Mouse (Mus musculus): ENCODE measurements around the gene Tmem30a. TPM values are rescaled to one million over a fixed set of nuclear protein-coding genes. Genes with fewer than 3 reads are reported as not detected.

The Tmem30a gene
- total and polyA plus RNA-seq, 3 experiments: 29.7 to 83.6 (median 42.1) TPM

- H3K27me3 ChIP-seq (replicated peaks): no peaks in the 10 kb centered on the region
- no peak overlapping the region for H3K27ac ChIP-seq (ENCODE audit: insufficient read depth, low read depth)
- no peaks in the 10 kb centered on the region for H3K4me1 ChIP-seq (ENCODE audit: control insufficient read depth in 1 of 2, insufficient read depth in 2 of 2)
- no peak overlapping the region for H3K9ac ChIP-seq (ENCODE audit: insufficient read depth, low read depth)
- H3K9me3 ChIP-seq (replicated peaks; ENCODE audit: low read length): no peaks in the 10 kb centered on the region
- dilution Hi-C loops (cut with MboI; ENCODE audit: extremely low pct_ligation_motif_present, extremely low pct_unique_long_range_greater_than_20kb, low sequenced_read_pairs): no loop called here
- TF ChIP-seq NRF1 (IDR thresholded peaks at IDR 0.05; ENCODE audit: low read depth, low read length) (no peak), MAFK (IDR thresholded peaks at IDR 0.05; ENCODE audit: insufficient replicate concordance, low read length) (no peak), RAD21 (IDR thresholded peaks at IDR 0.05; ENCODE audit: low read depth, low read length) (no peak), HCFC1 (IDR thresholded peaks at IDR 0.05; ENCODE audit: low read depth, low read length) (no peak), ZNF384 (IDR thresholded peaks at IDR 0.05; ENCODE audit: low read depth, low read length) (no peak), TBP (conservative IDR thresholded peaks at IDR 0.05; ENCODE audit: low read depth, low read length) (no peak), PAX5 (IDR thresholded peaks at IDR 0.05; ENCODE audit: low read length) (no peak), JUND (conservative IDR thresholded peaks at IDR 0.05; ENCODE audit: low read depth, low read length) (no peak)
- H3K36me3 ChIP-seq (replicated peaks in 1 of 2; ENCODE audit: control insufficient read depth in 1 of 2, insufficient read depth in 1 of 2, low read length in 1 of 2): no peaks in the 10 kb centered on the region
- DNase-seq (ENCODE audit: extremely low read depth): no peak
- no peaks in the 10 kb centered on the region for H3K79me2 ChIP-seq (replicated peaks; ENCODE audit: control insufficient read depth, extremely low read depth, insufficient read depth, poor library complexity, severe bottlenecking)
- in situ Hi-C loops (cut with MboI; ENCODE audit: low pct_ligation_motif_present, low pct_unique_long_range_greater_than_20kb, low sequenced_read_pairs): no loop called here
- no peak overlapping the region for H3K4me2 ChIP-seq (ENCODE audit: insufficient read depth, low read depth, poor library complexity, severe bottlenecking)
- H3K4me3 ChIP-seq (replicated peaks in 1 of 3; ENCODE audit: low read depth in 2 of 3, low read length in 2 of 3, poor library complexity in 1 of 3): no peak overlapping the region
Measured at GRCm38 (mm10) chr9:79831294-79831693, 38.0 kb upstream of the Tmem30a start.

- Histone ChIP-seq H3K79me2 (replicated peaks; ENCODE audit: control insufficient read depth, extremely low read depth, insufficient read depth, poor library complexity, severe bottlenecking) (no peaks in the 10 kb centered on the region), H3K9me3 (replicated peaks; ENCODE audit: low read length) (no peaks in the 10 kb centered on the region), H3K4me1 (ENCODE audit: control insufficient read depth in 1 of 2, insufficient read depth in 2 of 2) (no peaks in the 10 kb centered on the region), H3K36me3 (replicated peaks in 1 of 2; ENCODE audit: control insufficient read depth in 1 of 2, insufficient read depth in 1 of 2, low read length in 1 of 2) (no peaks in the 10 kb centered on the region), H3K4me2 (ENCODE audit: insufficient read depth, low read depth, poor library complexity, severe bottlenecking) (no peak overlapping the region), H3K4me3 (replicated peaks in 1 of 3; ENCODE audit: low read depth in 2 of 3, low read length in 2 of 3, poor library complexity in 1 of 3) (no peak overlapping the region), H3K27ac (ENCODE audit: insufficient read depth, low read depth) (no peak overlapping the region), H3K27me3 (replicated peaks) (no peaks in the 10 kb centered on the region), H3K9ac (ENCODE audit: insufficient read depth, low read depth) (no peak overlapping the region)
- dilution Hi-C loops (cut with MboI; ENCODE audit: extremely low pct_ligation_motif_present, extremely low pct_unique_long_range_greater_than_20kb, low sequenced_read_pairs) (no loop called here), in situ Hi-C loops (cut with MboI; ENCODE audit: low pct_ligation_motif_present, low pct_unique_long_range_greater_than_20kb, low sequenced_read_pairs) (no loop called here)
- no peak for TF ChIP-seq TCF12 (IDR thresholded peaks at IDR 0.05; ENCODE audit: low read depth, low read length)
- TF ChIP-seq ZNF384 (IDR thresholded peaks at IDR 0.05; ENCODE audit: low read depth, low read length): 0 out of 2 replicates have a peak, but pooled peaks have one; percentile 8
- DNase-seq (ENCODE audit: extremely low read depth): no peak
Measured at GRCm38 (mm10) chr9:79830874-79831273, 37.6 kb upstream of the Tmem30a start.

GRCm38 (mm10) chr9:79829842-79830800 lies 36.8 kb upstream of the Tmem30a start:
- TF ChIP-seq RCOR1 (conservative IDR thresholded peaks at IDR 0.05; ENCODE audit: low read depth, low read length): no peak
- no peak for TF ChIP-seq JUND (conservative IDR thresholded peaks at IDR 0.05; ENCODE audit: low read depth, low read length)
- no peak for TF ChIP-seq POLR2AphosphoS2 (IDR thresholded peaks at IDR 0.05; ENCODE audit: low read depth, low read length)
- no peak for TF ChIP-seq ZMIZ1 (IDR thresholded peaks at IDR 0.05; ENCODE audit: low read depth, low read length)
- no peak for TF ChIP-seq ETS1 (conservative IDR thresholded peaks at IDR 0.05; ENCODE audit: low read depth, low read length)
- no peak overlapping the region for H3K9ac ChIP-seq (ENCODE audit: insufficient read depth, low read depth)
- H3K36me3 ChIP-seq (replicated peaks in 1 of 2; ENCODE audit: control insufficient read depth in 1 of 2, insufficient read depth in 1 of 2, low read length in 1 of 2): no peaks in the 10 kb centered on the region
- H3K27me3 ChIP-seq (replicated peaks): no peaks in the 10 kb centered on the region
- H3K27ac ChIP-seq (ENCODE audit: insufficient read depth, low read depth): no peak overlapping the region
- H3K9me3 ChIP-seq (replicated peaks; ENCODE audit: low read length): no peaks in the 10 kb centered on the region
- H3K4me3 ChIP-seq (replicated peaks in 1 of 3; ENCODE audit: low read depth in 2 of 3, low read length in 2 of 3, poor library complexity in 1 of 3): no peak overlapping the region
- H3K79me2 ChIP-seq (replicated peaks; ENCODE audit: control insufficient read depth, extremely low read depth, insufficient read depth, poor library complexity, severe bottlenecking): no peaks in the 10 kb centered on the region
- DNase-seq (ENCODE audit: extremely low read depth): no peak
- dilution Hi-C loops (cut with MboI; ENCODE audit: extremely low pct_ligation_motif_present, extremely low pct_unique_long_range_greater_than_20kb, low sequenced_read_pairs) (no loop called here), in situ Hi-C loops (cut with MboI; ENCODE audit: low pct_ligation_motif_present, low pct_unique_long_range_greater_than_20kb, low sequenced_read_pairs) (no loop called here)
- H3K4me1 ChIP-seq (ENCODE audit: control insufficient read depth in 1 of 2, insufficient read depth in 2 of 2): no peaks in the 10 kb centered on the region
- no peak overlapping the region for H3K4me2 ChIP-seq (ENCODE audit: insufficient read depth, low read depth, poor library complexity, severe bottlenecking)

Data from CH12.LX (cell line).